Mouse (Mus musculus): ENCODE results near the gene D5Ertd579e. TPM values are rescaled to one million over a fixed set of nuclear protein-coding genes. Genes with fewer than 3 reads are reported as not detected.

The D5Ertd579e gene
- total RNA-seq, 4 experiments from 2014 or later, result 89.7 to 97.8 (median 92.7) TPM

DNA sequence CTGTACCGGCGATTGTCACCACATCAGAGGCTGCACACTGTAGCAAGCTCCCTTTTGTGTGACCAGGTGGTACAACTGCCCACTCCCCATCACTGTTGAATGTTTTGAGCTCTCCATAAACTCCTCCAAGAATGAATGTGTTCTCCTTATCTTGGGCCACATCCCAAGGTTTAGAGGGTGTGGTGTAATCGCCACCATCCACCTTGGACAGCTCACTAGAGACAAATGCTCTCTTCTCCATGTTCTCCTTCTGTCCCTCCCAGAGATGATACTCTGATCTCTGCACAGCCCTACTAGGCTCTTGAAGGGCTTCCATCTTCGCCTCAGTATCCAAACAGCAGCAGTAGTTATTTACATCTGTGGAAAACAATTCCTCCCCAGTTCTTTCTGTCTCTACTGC, 81.7 kb downstream of the D5Ertd579e start:
- DNase-seq (ENCODE audit: low spot score), result no peak

DNA sequence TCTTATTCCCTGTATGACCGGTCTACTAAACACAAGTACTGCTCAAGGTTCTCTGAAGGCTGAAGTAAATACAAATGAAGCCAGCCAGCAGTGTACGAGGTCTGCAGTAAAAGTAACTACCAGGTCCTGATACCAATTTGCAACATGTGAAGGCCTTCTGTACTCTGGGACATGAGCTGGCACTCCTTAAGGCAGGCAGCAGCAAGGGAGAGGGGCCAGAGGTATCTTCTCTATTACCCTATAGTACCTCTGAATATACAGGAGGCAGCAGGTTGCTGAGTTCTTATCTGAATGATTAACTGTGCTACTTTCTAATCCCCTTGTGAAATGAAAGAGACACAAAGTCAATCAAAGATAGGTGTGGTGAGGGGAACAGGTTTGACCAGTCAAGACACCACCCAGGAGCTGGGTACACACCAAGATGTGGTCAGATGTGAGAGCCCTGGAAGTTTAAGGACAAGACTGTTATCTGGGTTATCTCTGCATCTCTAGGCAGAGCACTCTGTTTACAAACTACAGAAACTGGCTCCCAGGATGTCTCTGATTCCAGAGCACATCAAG, 86.8 kb downstream of the D5Ertd579e start:
- DNase-seq (ENCODE audit: low spot score), result no peak

DNA sequence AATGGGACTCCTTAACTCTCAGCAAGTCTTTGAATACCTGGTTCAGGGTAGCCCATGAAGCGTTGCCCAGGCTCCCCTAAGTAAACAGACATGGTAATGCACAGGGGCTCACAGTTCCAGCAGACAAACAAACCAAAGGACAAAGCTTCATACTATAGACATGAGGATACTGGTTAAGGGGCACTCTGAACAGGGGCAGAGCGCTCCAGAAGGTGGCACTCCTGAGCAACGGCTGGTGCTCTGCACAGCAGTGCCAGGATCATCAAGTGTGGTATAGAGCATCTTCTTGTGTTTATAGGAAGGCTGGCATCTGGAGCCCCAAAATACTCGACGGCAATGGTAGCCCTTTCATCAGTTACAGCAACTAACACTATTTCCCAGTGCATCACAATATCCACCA, 92.8 kb downstream of the D5Ertd579e start:
- no peak for DNase-seq (ENCODE audit: low spot score)

- no peak for DNase-seq (ENCODE audit: low spot score)
Observed at GRCm38 (mm10) chr5:36602028-36602427, 93.8 kb downstream of the D5Ertd579e start.

GRCm38 (mm10) chr5:36601492-36601891, 94.3 kb downstream of the D5Ertd579e start:
- no peak for DNase-seq (ENCODE audit: low spot score)

- no peak for DNase-seq (ENCODE audit: low spot score)
Observed at GRCm38 (mm10) chr5:36598883-36599282, 96.9 kb downstream of the D5Ertd579e start.

DNA sequence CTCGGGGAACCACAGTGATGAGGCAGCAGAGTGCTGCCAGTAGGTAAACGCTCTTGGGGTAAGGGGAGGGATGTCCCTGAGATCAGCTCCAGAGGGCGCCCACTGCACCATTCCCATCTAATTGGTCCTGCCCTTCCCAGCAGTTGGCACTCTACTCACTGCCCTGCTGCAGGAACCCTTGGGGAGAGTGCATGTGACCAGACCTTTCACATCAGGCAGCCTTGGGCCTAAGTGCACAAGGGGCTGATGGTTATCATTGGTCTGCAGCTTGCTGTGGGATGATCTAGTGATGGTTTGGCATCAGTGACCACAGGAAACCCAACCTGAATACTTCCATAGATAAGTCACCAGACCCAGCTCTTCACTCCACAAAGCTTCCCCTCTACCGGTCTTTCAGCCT, 98.2 kb downstream of the D5Ertd579e start:
- DNase-seq (ENCODE audit: low spot score), result no peak

GRCm38 (mm10) chr5:36596225-36596624, 99.6 kb downstream of the D5Ertd579e start:
- DNase-seq (ENCODE audit: low spot score), result no peak

- no peak for DNase-seq (ENCODE audit: low spot score)
Observed at GRCm38 (mm10) chr5:36595115-36595514, 100.7 kb downstream of the D5Ertd579e start.

- no peak for DNase-seq (ENCODE audit: low spot score)
Observed at GRCm38 (mm10) chr5:36594344-36594743, 101.5 kb downstream of the D5Ertd579e start.

- DNase-seq (ENCODE audit: low spot score), result no peak
Observed at GRCm38 (mm10) chr5:36593176-36593575, 102.6 kb downstream of the D5Ertd579e start, which contains the start of gene Tbc1d14. Tbc1d14 (minus strand) TSS chr5:36593276.

DNA sequence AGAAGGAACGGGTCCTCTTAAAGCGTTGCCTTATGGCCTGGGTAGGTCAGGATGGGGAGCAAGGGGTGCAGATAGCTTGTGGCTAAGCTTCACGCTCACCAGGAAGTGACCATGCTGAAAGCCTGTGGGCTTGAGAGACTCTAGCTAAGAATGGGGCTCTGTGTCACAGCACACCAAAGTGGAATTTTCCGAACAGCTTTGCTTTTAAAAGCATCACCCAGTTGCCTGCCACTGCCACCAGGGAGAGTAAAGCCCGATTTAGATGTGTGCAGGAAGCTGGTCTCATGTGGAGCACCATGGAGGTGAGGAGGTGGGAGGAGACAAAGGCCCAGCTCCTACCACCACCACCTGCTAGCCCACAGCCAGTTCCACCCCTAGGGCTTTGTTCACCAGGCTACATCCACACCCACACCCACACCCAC, 105.3 kb downstream of the D5Ertd579e start:
- no peak for DNase-seq (ENCODE audit: low spot score)

DNA sequence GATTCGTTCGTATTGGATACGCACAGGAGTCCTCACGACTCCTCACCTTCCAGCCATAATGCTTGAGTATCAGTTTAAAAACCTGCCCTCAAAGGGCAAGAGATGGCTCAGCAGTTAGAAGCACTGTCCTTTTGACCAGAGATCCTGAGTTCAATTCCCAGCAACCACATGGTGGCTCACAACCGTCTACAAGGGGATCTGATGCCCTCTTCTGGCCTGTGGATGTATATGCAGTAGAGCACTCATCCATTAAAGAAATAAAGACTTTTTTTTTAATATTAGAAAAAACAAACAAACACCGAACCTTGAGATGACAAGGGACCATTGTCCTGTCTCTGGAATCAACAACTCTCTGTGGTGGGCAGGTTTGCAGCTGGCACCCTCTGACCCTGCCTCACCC, 111.5 kb downstream of the D5Ertd579e start:
- no peak for DNase-seq (ENCODE audit: low spot score)

- DNase-seq (ENCODE audit: low spot score), result peak; percentile 99
Observed at GRCm38 (mm10) chr5:36581924-36582642, 113.7 kb downstream of the D5Ertd579e start.

- no peak for DNase-seq (ENCODE audit: low spot score)
Observed at GRCm38 (mm10) chr5:36581259-36581923, 114.4 kb downstream of the D5Ertd579e start.

GRCm38 (mm10) chr5:36579967-36580366, 115.9 kb downstream of the D5Ertd579e start:
- DNase-seq (ENCODE audit: low spot score), result no peak

- DNase-seq (ENCODE audit: low spot score), result no peak
Observed at GRCm38 (mm10) chr5:36578982-36579381, 116.8 kb downstream of the D5Ertd579e start.

GRCm38 (mm10) chr5:36576457-36576856, 119.4 kb downstream of the D5Ertd579e start:
- DNase-seq (ENCODE audit: low spot score), result no peak

DNA sequence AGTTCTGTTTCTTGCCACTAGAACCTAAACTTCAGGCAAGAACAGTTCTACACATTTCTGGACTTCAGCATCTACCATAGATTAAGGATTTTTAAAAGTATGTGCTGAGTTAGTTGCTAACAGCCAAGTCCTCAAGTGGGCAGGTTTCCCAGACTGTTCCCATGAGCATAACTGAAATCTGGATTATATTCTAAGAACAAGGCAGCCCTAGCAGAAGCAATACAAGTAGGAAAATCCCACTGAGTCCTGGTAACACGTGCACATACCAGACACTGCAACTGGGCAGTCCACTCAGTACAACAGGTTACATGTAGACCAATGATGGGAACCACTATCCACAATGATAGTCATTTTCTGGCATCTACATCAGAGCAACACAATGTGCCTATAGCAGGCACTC, 120.1 kb downstream of the D5Ertd579e start:
- peak; percentile 80 for DNase-seq (ENCODE audit: low spot score)

DNA sequence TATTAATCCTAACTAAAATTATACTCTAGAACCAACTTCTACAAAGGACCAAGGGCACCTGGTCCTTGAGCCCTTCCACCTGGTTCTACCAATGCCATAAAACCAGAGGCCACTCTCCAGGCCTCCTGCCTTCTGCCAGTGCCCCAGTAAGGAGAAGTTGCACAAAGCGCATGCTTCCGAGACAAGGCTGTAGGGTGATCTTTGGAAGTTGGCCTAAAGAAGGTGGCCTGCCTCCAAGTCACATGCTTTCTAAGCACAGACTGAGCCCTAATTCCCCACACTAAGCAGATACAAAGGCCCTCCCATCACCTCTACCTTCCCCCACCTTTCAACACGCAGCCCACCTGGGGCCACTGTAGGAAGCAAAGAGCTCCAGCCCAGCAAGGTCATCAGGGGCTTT, 120.6 kb downstream of the D5Ertd579e start:
- peak; percentile 80 for DNase-seq (ENCODE audit: low spot score)

GRCm38 (mm10) chr5:36574147-36574870, 121.5 kb downstream of the D5Ertd579e start:
- DNase-seq (ENCODE audit: low spot score), result peak; percentile 58

GRCm38 (mm10) chr5:36573354-36573753, 122.5 kb downstream of the D5Ertd579e start:
- DNase-seq (ENCODE audit: low spot score), result no peak

All from heart, adult 8-10 months (tissue).